ENCODE assay signal across 18 mouse cellular contexts in genomic region chr2:159088196-159088595, GRCm38 (mm10).
DNase-seq lines count a peak whose midpoint lies in the region; ATAC-seq lines count a peak whose summit lies in the region.
"Had no signal": no experiment of that assay in that cellular context is flagged by ENCODE, and none has a peak within 500 bp of the region (broad histone marks: within the 10 kb centered on the region; RNA-seq: fewer than 3 reads in every experiment).

No protein-coding gene starts in this region.

- no peak overlapping the region for H3K4me2 ChIP-seq in midbrain, embryonic 14.5 days (ENCODE audit: low read length)
- H3K4me2 ChIP-seq: embryonic facial prominence, embryonic 12.5 days; forebrain, embryonic 13.5 days; forebrain, embryonic 15.5 days had no signal

- H3K9me3 ChIP-seq in midbrain, embryonic 14.5 days (ENCODE audit: control insufficient read depth, low read length): no peaks in the 10 kb centered on the region
- H3K9me3 ChIP-seq: embryonic facial prominence, embryonic 10.5 days; embryonic facial prominence, embryonic 12.5 days; forebrain, embryonic 13.5 days; forebrain, embryonic 15.5 days had no signal

- H3K4me1 ChIP-seq in midbrain, embryonic 14.5 days (ENCODE audit: control insufficient read depth, insufficient read depth, low read length): no peaks in the 10 kb centered on the region
- H3K4me1 ChIP-seq: embryonic facial prominence, embryonic 10.5 days; embryonic facial prominence, embryonic 12.5 days; forebrain, embryonic 13.5 days; forebrain, embryonic 15.5 days had no signal

- 93% methylated on average over 4 of the region's 4 CpGs for WGBS in midbrain, embryonic 14.5 days

- ATAC-seq in midbrain, embryonic 14.5 days (ENCODE audit: low FRiP score, low TSS enrichment): no peak
- ATAC-seq: forebrain, embryonic 13.5 days; forebrain, embryonic 15.5 days; forebrain, postnatal 0 days had no signal

- no peaks in the 10 kb centered on the region for H3K36me3 ChIP-seq in midbrain, embryonic 14.5 days (ENCODE audit: control insufficient read depth, insufficient read depth, low read length)
- H3K36me3 ChIP-seq: embryonic facial prominence, embryonic 10.5 days; embryonic facial prominence, embryonic 12.5 days; forebrain, embryonic 15.5 days had no signal

- H3K27me3 ChIP-seq in midbrain, embryonic 14.5 days (ENCODE audit: control insufficient read depth, insufficient read depth, low read length): no peaks in the 10 kb centered on the region
- H3K27me3 ChIP-seq: embryonic facial prominence, embryonic 12.5 days; forebrain, embryonic 13.5 days; forebrain, embryonic 15.5 days had no signal

- intact Hi-C loops in heart, postnatal 36 days (cut with DNase I): no loop called here

- DNase-seq in heart, adult 11 months: peak; percentile 33
- no peak for DNase-seq in heart, postnatal 36 days
- peak; percentile 66 for DNase-seq in adrenal gland, adult 8-10 months
- DNase-seq in adrenal gland, postnatal 14 days: peak; percentile 66
- peak; percentile 68 to 74 for DNase-seq in adrenal gland, postnatal 36 days
- no peak for DNase-seq in kidney, adult 11 months
- no peak for DNase-seq in midbrain, embryonic 14.5 days
- no peak for DNase-seq in lung, postnatal 14 days
- DNase-seq: cerebellum, adult 11-12 months; cerebellum, adult 2 months; cerebellum, adult 9-10 months; cerebellum, postnatal 10 days; cerebellum, postnatal 25 days; forebrain, postnatal 0 days had no signal

- no peak overlapping the region for H3K9ac ChIP-seq in midbrain, embryonic 14.5 days (replicated peaks; ENCODE audit: low read length)
- H3K9ac ChIP-seq: embryonic facial prominence, embryonic 12.5 days; forebrain, embryonic 13.5 days; forebrain, embryonic 15.5 days; forebrain, postnatal 0 days had no signal

- H3K4me3 ChIP-seq in midbrain, embryonic 14.5 days (replicated peaks; ENCODE audit: low read depth, low read length): no peak overlapping the region
- H3K4me3 ChIP-seq: embryonic facial prominence, embryonic 10.5 days; embryonic facial prominence, embryonic 12.5 days; forebrain, embryonic 13.5 days; forebrain, embryonic 15.5 days had no signal

- H3K27ac ChIP-seq in midbrain, embryonic 14.5 days (replicated peaks; ENCODE audit: low read depth, low read length): no peak overlapping the region
- H3K27ac ChIP-seq: embryonic facial prominence, embryonic 10.5 days; embryonic facial prominence, embryonic 12.5 days; forebrain, embryonic 13.5 days; forebrain, embryonic 15.5 days had no signal

Comparison
In these comparisons a context has a peak if more than half of its experiments do, and no peak if none do; other contexts are left out.
1. DNase-seq: peak in heart, adult 11 months (single experiment), adrenal gland, adult 8-10 months (single experiment), adrenal gland, postnatal 14 days (single experiment) and adrenal gland, postnatal 36 days (2 of 2); none in heart, postnatal 36 days (0 of 2), kidney, adult 11 months (single experiment), midbrain, embryonic 14.5 days (single experiment) and lung, postnatal 14 days (single experiment).